Mouse (Mus musculus): ENCODE measurements around the gene Chga. TPM values are rescaled to one million over a fixed set of nuclear protein-coding genes. Genes with fewer than 3 reads are reported as not detected.

The Chga gene
- total RNA-seq (2021): 1,000 to 10,000 TPM; 1,253 to 1,514 TPM
- long read RNA-seq, experiment 1, transcript Chga-201 (8 exons, 1,883 nt): major isoform, 3,709 of 4,525 reads
- long read RNA-seq, experiment 1, partial matches to known transcripts: 653 of 4,525 reads
- long read RNA-seq, experiment 1, other reads (novel, unspliced or antisense): 163 of 4,525 reads
- long read RNA-seq, experiment 2, transcript Chga-201 (8 exons, 1,883 nt): major isoform, 2,442 of 2,785 reads
- long read RNA-seq, experiment 2, partial matches to known transcripts: 259 of 2,785 reads
- long read RNA-seq, experiment 2, other reads (novel, unspliced or antisense): 84 of 2,785 reads

- DNase-seq: peak; percentile 85
Observed at GRCm38 (mm10) chr12:102554721-102555516, at the start of gene Chga. Chga (plus strand) TSS chr12:102554969.

- no peak for DNase-seq
Observed at GRCm38 (mm10) chr12:102505131-102505713, 49.5 kb upstream of the Chga start.

GRCm38 (mm10) chr12:102505949-102506348 lies 48.8 kb upstream of the Chga start:
- DNase-seq: no peak

GRCm38 (mm10) chr12:102511363-102511762 lies 43.4 kb upstream of the Chga start:
- no peak for DNase-seq

DNA sequence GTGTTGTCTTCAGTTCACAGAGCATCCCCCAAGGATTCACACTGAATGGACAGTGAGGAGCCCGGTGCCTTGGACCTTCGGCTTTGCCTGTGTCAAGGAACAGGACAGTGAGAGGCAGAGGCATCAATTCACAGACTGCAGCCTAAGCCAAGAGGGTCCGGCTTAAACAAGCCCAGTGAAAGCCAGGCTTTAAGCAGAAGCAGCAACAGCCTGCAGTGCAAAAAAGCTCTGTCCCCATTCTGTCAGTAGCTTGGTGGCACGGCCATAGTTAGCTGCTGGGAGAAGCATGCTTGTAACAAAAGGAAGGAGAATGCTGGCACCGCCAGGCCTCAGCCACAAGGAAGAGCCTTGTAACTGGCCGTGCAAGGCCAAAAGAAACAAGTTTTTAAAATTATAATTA lies 40.6 kb upstream of the Chga start:
- DNase-seq: no peak

- DNase-seq: no peak
Observed at GRCm38 (mm10) chr12:102514751-102515150, 40.0 kb upstream of the Chga start.

GRCm38 (mm10) chr12:102516151-102516550 lies 38.6 kb upstream of the Chga start:
- DNase-seq: no peak

- DNase-seq: no peak
Observed at GRCm38 (mm10) chr12:102517647-102518046, 37.1 kb upstream of the Chga start.

DNA sequence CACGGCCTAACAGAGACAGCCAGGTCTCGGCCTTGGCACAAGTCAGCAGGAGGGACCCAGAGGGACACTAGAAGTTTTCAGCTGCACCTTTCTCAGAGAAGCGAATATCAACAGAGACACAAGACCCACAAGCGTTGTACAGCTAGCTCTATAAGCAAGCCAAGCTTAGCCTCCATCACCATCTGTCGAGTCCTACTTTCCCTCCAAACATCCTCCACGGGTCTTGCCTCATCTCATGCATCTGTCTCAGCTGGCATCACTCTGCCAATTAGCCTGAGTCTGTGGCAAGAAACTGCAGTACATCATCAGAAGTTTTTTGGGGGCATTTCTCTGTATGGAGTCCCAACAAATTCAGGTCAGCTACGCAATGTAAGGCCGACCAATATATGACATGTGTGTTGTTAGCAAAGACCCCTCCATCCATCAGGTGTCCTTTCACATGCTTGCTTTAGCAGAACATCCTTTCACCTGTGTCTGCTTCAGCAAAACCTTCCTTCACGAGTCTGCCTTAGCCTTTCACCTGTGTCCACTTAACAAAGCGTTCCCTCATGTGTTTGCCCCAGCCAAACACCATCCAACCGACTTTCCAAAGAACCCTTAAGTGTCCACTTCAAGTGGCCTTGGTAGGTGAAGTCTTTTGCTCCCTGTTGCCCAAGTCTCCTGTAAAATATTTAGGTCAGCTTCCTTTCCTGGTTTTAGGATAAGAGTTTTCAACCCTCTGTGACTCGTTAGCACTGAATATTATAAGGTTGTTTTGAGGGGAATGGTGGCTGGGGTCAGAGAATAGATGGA lies 34.6 kb upstream of the Chga start:
- DNase-seq: no peak

GRCm38 (mm10) chr12:102521777-102522319 lies 32.9 kb upstream of the Chga start:
- peak in 1 of 2 experiments; percentile 10 for DNase-seq

DNA sequence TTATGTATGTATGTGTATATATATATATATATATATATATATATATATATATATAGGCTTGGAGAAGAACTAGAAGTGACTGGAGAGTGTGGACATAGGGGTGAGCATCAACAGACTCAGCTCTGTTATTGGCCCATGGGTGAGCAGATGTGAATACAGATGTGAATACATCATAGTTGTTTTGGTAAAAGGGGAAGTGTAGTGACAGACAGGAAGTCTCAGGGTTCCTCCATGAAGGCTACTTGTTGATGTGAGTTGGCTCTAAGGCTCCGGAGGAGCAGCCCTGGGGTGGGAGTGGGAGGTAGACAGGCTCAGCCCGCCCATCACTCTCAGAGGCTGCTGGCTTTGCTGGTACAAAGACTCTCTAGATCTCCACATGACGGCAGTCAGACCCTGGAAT lies 30.6 kb upstream of the Chga start:
- no peak for DNase-seq

DNA sequence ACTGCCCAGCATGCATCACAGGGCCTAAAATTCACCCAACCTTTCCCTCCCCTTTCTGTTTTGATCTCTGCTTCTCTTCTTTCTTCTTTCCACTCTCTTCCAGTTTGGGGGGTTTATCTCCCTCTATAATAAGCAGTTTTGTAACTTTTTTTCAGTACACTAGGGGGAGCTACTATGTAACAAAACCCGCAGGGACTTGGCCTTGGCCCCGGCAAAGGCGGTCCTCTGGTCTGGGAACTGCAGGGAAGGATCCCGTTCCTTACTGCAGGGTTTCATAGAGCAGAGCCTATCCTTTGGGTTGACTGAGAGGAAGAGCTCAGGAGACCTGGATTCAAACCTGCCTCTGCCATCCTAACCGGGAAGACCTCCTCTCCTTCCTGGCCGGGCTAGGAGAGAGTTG lies 30.0 kb upstream of the Chga start:
- DNase-seq: peak; percentile 46 to 56

GRCm38 (mm10) chr12:102527989-102528388 lies 26.8 kb upstream of the Chga start:
- DNase-seq: no peak

DNA sequence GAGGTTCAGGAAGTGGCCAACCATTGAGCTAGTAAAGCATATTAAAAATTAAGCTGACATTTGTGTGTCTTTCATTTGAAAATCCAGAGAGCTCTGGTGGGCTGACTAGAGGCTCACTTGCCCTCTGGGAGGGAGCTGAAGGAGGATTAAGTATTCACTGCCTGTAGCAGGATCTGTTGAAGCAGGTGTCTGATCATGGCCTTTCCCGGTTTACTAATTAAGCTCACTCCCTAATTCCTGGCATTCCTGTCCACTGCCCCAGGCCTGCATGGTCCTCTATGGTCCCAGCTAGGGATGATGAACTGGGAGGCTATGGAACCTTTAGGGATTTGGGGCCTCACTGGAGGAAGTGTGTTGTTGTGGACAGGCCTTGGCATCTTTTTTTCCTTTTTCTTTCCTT lies 19.0 kb upstream of the Chga start:
- DNase-seq: no peak

- DNase-seq: no peak
Observed at GRCm38 (mm10) chr12:102540278-102540677, 14.5 kb upstream of the Chga start.

- DNase-seq: no peak
Observed at GRCm38 (mm10) chr12:102541168-102541567, 13.6 kb upstream of the Chga start.

GRCm38 (mm10) chr12:102545122-102545521 lies 9.6 kb upstream of the Chga start:
- DNase-seq: no peak

DNA sequence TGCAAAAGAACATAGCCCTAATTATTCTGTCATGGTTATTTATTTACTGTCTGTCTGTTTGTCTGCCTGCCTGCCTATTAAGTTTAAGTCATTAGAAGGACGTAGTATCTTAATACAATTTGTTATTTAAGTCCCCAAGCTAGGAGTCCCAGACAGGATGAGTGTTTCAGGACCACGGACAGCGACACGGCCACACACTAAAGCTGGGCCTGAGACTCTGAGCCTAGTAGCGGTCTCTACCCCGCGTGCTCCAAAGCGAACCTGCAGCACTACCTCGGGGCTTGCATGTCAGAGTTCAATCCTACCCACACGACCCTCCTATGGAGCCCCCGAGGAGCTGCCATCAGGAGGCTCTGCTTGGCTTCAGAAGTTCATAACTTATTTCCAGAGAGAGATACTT lies 4.2 kb upstream of the Chga start:
- DNase-seq: peak; percentile 81 to 85

- peak in 1 of 2 experiments; percentile 28 for DNase-seq
Observed at GRCm38 (mm10) chr12:102551186-102551585, 3.6 kb upstream of the Chga start.

DNA sequence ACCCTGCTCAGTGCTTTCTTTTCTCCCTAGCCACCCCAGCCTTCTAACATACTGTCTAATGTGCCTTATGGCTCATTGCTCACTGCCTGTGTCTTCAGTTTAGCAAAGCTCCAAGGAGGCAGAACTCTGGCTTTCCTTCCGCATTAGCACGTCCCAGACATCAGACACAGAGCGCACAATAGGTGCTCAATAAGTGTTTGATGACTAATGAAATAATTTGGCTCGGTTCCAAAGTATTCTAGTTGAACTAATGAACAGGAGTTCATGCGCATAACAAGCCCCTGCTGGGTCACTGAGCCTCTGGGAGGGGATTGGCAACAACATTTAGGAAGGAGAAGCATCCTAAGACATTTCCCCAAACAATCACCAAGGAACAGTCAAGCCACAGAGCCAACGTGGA lies 2.8 kb upstream of the Chga start:
- DNase-seq: no peak

DNA sequence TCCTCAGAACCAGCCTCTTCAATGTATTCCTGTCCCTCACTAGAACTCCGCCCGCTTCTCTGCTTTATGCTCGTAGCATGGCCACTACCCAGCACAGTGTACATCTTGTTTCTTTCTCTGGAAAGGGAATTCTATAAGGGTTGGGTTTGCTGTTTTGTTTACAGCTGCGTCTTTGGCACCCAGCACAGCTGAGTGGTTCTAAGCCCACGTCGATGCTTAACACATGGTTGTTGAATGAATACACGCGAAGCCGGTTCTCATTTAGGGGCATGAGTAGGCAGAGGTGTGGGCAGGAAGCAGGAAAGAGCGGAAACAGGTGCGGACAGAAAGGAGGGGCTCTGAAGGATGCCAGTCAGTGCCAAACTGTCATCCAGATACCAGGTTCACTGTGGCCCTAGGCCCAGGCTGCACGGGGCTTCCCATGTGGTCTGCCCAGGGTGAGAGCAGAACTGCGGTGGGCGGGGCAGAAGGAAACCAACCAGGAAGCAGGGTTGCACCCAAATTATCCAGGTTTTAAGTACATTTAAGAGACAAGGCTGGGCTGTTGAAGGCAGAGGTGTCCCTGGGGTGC lies 979 bp upstream of the Chga start:
- DNase-seq: no peak

- DNase-seq: no peak
Observed at GRCm38 (mm10) chr12:102555850-102556249, 1.1 kb downstream of the Chga start.
